Mouse (Mus musculus): ENCODE data around the gene Prkaa1. TPM values are rescaled to one million over a fixed set of nuclear protein-coding genes. Genes with fewer than 3 reads are reported as not detected.

Prkaa1 gene
- polyA plus RNA-seq, 1 experiment from 2014 or later = 18.2 TPM

- H3K9ac ChIP-seq = no peak overlapping the region
- 0 out of 2 replicates have a peak, but pooled peaks cover 4% of the 10 kb centered on the region for H3K4me1 ChIP-seq (replicated peaks; ENCODE audit: control insufficient read depth, insufficient read depth, low read length)
- H3K4me3 ChIP-seq (replicated peaks; ENCODE audit: low read length) = no peak overlapping the region
- no peaks in the 10 kb centered on the region for H3K36me3 ChIP-seq (replicated peaks; ENCODE audit: control insufficient read depth, insufficient read depth)
- H3K4me2 ChIP-seq (replicated peaks) = no peak overlapping the region
- H3K9me3 ChIP-seq (ENCODE audit: control insufficient read depth, low read length) = no peaks in the 10 kb centered on the region
- WGBS = 89% methylated on average over 9 of the region's 9 CpGs
- H3K27ac ChIP-seq = no peak overlapping the region
- no peak for ATAC-seq (ENCODE audit: low FRiP score)
- no peaks in the 10 kb centered on the region for H3K27me3 ChIP-seq (ENCODE audit: control insufficient read depth, insufficient read depth, low read length)
- no peak for DNase-seq (ENCODE audit: low spot score)
Observed at GRCm38 (mm10) chr15:5154621-5155020, 11.0 kb downstream of the Prkaa1 start.

- Histone ChIP-seq H3K4me3 (replicated peaks; ENCODE audit: low read length) (no peak overlapping the region), H3K27me3 (ENCODE audit: control insufficient read depth, insufficient read depth, low read length) (no peaks in the 10 kb centered on the region), H3K9ac (no peak overlapping the region), H3K9me3 (ENCODE audit: control insufficient read depth, low read length) (no peaks in the 10 kb centered on the region), H3K36me3 (replicated peaks; ENCODE audit: control insufficient read depth, insufficient read depth) (no peaks in the 10 kb centered on the region), H3K4me2 (replicated peaks) (no peak overlapping the region), H3K4me1 (replicated peaks; ENCODE audit: control insufficient read depth, insufficient read depth, low read length) (0 out of 2 replicates have a peak, but pooled peaks cover 4% of the 10 kb centered on the region), H3K27ac (no peak overlapping the region)
- WGBS = 69% methylated on average over 5 of the region's 5 CpGs
- no peak for ATAC-seq (ENCODE audit: low FRiP score)
- no peak for DNase-seq (ENCODE audit: low spot score)
Observed at GRCm38 (mm10) chr15:5155093-5155492, 11.4 kb downstream of the Prkaa1 start.

- H3K27me3 ChIP-seq (ENCODE audit: control insufficient read depth, insufficient read depth, low read length) = no peaks in the 10 kb centered on the region
- 0 out of 2 replicates have a peak, but pooled peaks cover 4% of the 10 kb centered on the region for H3K4me1 ChIP-seq (replicated peaks; ENCODE audit: control insufficient read depth, insufficient read depth, low read length)
- H3K9ac ChIP-seq = no peak overlapping the region
- peaks cover 6% of the 10 kb centered on the region; the same call in 1 of the 2 replicates for H3K36me3 ChIP-seq (replicated peaks; ENCODE audit: control insufficient read depth, insufficient read depth)
- no peak overlapping the region for H3K4me3 ChIP-seq (replicated peaks; ENCODE audit: low read length)
- DNase-seq (ENCODE audit: low spot score) = no peak
- H3K27ac ChIP-seq = no peak overlapping the region
- H3K4me2 ChIP-seq (replicated peaks) = no peak overlapping the region
- WGBS = 86% methylated on average over 4 of the region's 4 CpGs
- ATAC-seq (ENCODE audit: low FRiP score) = no peak
- H3K9me3 ChIP-seq (ENCODE audit: control insufficient read depth, low read length) = no peaks in the 10 kb centered on the region
Observed at GRCm38 (mm10) chr15:5156355-5156754, 12.7 kb downstream of the Prkaa1 start.

GRCm38 (mm10) chr15:5157386-5157785 is 13.7 kb downstream of the Prkaa1 start:
- DNase-seq (ENCODE audit: low spot score) = no peak
- no peak for ATAC-seq (ENCODE audit: low FRiP score)
- WGBS = 79% methylated on average over 1 of the region's 1 CpGs
- H3K9ac ChIP-seq = no peak overlapping the region
- no peak overlapping the region for H3K27ac ChIP-seq
- H3K4me2 ChIP-seq (replicated peaks) = no peak overlapping the region
- no peaks in the 10 kb centered on the region for H3K27me3 ChIP-seq (ENCODE audit: control insufficient read depth, insufficient read depth, low read length)
- H3K4me3 ChIP-seq (replicated peaks; ENCODE audit: low read length) = no peak overlapping the region
- H3K9me3 ChIP-seq (ENCODE audit: control insufficient read depth, low read length) = no peaks in the 10 kb centered on the region
- H3K36me3 ChIP-seq (replicated peaks; ENCODE audit: control insufficient read depth, insufficient read depth) = peaks cover 10% of the 10 kb centered on the region; the same call in 1 of the 2 replicates
- H3K4me1 ChIP-seq (replicated peaks; ENCODE audit: control insufficient read depth, insufficient read depth, low read length) = 0 out of 2 replicates have a peak, but pooled peaks cover 4% of the 10 kb centered on the region

GRCm38 (mm10) chr15:5158827-5159226 is 15.2 kb downstream of the Prkaa1 start:
- WGBS = 88% methylated on average over 6 of the region's 6 CpGs
- Histone ChIP-seq H3K4me1 (replicated peaks; ENCODE audit: control insufficient read depth, insufficient read depth, low read length) (0 out of 2 replicates have a peak, but pooled peaks cover 4% of the 10 kb centered on the region), H3K27me3 (ENCODE audit: control insufficient read depth, insufficient read depth, low read length) (no peaks in the 10 kb centered on the region), H3K9me3 (ENCODE audit: control insufficient read depth, low read length) (no peaks in the 10 kb centered on the region), H3K4me2 (replicated peaks) (no peak overlapping the region), H3K27ac (no peak overlapping the region), H3K4me3 (replicated peaks; ENCODE audit: low read length) (no peak overlapping the region), H3K36me3 (replicated peaks; ENCODE audit: control insufficient read depth, insufficient read depth) (peaks cover 17% of the 10 kb centered on the region; the same call in 1 of the 2 replicates), H3K9ac (no peak overlapping the region)
- DNase-seq (ENCODE audit: low spot score) = no peak
- ATAC-seq (ENCODE audit: low FRiP score) = no peak

- Histone ChIP-seq H3K36me3 (replicated peaks; ENCODE audit: control insufficient read depth, insufficient read depth) (peaks cover 67% of the 10 kb centered on the region), H3K27ac (no peak overlapping the region), H3K4me2 (replicated peaks) (no peak overlapping the region), H3K9ac (no peak overlapping the region), H3K27me3 (ENCODE audit: control insufficient read depth, insufficient read depth, low read length) (no peaks in the 10 kb centered on the region), H3K9me3 (ENCODE audit: control insufficient read depth, low read length) (no peaks in the 10 kb centered on the region), H3K4me1 (replicated peaks; ENCODE audit: control insufficient read depth, insufficient read depth, low read length) (no peaks in the 10 kb centered on the region), H3K4me3 (replicated peaks; ENCODE audit: low read length) (no peak overlapping the region)
- 88% methylated on average over 12 of the region's 12 CpGs for WGBS
- ATAC-seq (ENCODE audit: low FRiP score) = no peak
- DNase-seq (ENCODE audit: low spot score) = no peak
Observed at GRCm38 (mm10) chr15:5165121-5165773, 21.6 kb downstream of the Prkaa1 start.

GRCm38 (mm10) chr15:5173217-5173820 is 29.7 kb downstream of the Prkaa1 start:
- Histone ChIP-seq H3K4me1 (replicated peaks; ENCODE audit: control insufficient read depth, insufficient read depth, low read length) (no peaks in the 10 kb centered on the region), H3K9me3 (ENCODE audit: control insufficient read depth, low read length) (no peaks in the 10 kb centered on the region), H3K4me2 (replicated peaks) (no peak overlapping the region), H3K4me3 (replicated peaks; ENCODE audit: low read length) (no peak overlapping the region), H3K27me3 (ENCODE audit: control insufficient read depth, insufficient read depth, low read length) (no peaks in the 10 kb centered on the region), H3K9ac (no peak overlapping the region), H3K27ac (no peak overlapping the region), H3K36me3 (replicated peaks; ENCODE audit: control insufficient read depth, insufficient read depth) (peaks cover 77% of the 10 kb centered on the region)
- DNase-seq (ENCODE audit: low spot score) = no peak
- 94% methylated on average over 12 of the region's 12 CpGs for WGBS
- ATAC-seq (ENCODE audit: low FRiP score) = no peak

- Histone ChIP-seq H3K9me3 (ENCODE audit: control insufficient read depth, low read length) (no peaks in the 10 kb centered on the region), H3K4me2 (replicated peaks) (peak overlapping the region; percentile 91), H3K9ac (peak overlapping the region; percentile 82), H3K4me1 (replicated peaks; ENCODE audit: control insufficient read depth, insufficient read depth, low read length) (peaks cover 13% of the 10 kb centered on the region; the same call in 1 of the 2 replicates), H3K27ac (peak overlapping the region; percentile 78), H3K36me3 (replicated peaks; ENCODE audit: control insufficient read depth, insufficient read depth) (peaks cover 8% of the 10 kb centered on the region), H3K27me3 (ENCODE audit: control insufficient read depth, insufficient read depth, low read length) (no peaks in the 10 kb centered on the region), H3K4me3 (replicated peaks; ENCODE audit: low read length) (peak overlapping the region; percentile 91)
- no peak for DNase-seq (ENCODE audit: low spot score)
- peak; percentile 49 for ATAC-seq (ENCODE audit: low FRiP score)
- 52% methylated on average over 10 of the region's 11 CpGs for WGBS
Observed at GRCm38 (mm10) chr15:5184668-5185330, 41.1 kb downstream of the Prkaa1 start.
